Mouse (Mus musculus) embryonic stem cell, embryonic (primary cell): ENCODE measurements around the gene Gm44503.

Source experiments
- CTCF ChIA-PET, 4 experiments: fragments of 300-600 bp in 2 of 4; fragments of 350-600 bp in 2 of 4; sonication (Branson Sonifier 250); formaldehyde crosslinking; loops; one replicate each; lab custom pipeline; 2022; ENCODE audit warnings: inconsistent platforms in 2 of 4; lab: Charles Lee
- POLR2A ChIA-PET, 4 experiments: fragments of 300-600 bp in 2 of 4; fragments of 350-600 bp in 2 of 4; sonication (Branson Sonifier 250); formaldehyde crosslinking; loops; one replicate each; lab custom pipeline; 2022; ENCODE audit warnings: antibody characterized with exemption in 4 of 4, inconsistent platforms in 1 of 4; lab: Charles Lee

The Gm44503 gene

DNA sequence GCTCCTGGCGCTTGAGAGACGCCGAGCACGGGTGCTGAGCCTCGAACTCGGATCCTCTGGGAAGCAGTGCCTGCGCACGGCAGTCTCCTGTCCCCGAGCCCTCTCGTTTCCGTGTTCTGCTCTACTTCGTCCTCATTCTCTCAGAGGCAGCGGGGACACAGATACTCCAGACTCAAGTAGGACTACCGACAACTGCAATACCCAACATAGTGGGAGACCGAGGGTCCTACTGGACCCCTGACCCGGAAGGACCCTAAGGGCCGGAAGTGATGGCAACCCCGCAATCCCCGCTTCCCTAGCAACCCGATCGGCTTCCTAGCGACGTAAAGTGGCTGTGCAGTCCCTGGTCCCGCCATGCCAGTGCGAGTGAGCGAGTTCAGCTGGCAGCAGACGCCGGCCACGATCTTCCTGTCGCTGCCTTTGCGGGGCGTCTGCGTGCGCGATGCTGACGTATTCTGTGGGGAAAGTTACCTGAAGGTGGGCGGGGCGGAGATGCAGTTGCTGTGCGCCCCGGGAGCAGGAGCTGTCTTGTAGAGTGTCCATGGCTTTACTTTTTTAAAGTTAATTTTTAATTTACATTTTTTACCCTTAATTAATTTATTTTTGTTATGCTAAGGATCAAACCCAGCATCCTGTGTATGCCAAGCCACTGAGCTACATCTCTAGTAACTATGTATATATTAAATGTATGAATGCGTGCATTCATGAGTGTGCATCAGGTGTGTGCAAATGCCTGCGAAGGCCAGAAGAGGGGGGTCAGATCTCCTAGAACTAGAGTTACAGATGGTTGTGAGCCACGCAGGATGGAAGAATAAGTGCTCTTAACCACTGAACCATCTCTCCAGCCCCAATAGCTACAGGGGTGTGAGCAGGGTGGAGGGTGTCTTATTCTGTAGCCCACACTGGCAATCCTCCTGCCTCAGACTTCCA is at the start of gene Gm44503, which contains the start of gene Dyx1c1:
Gene Gm44503, plus strand, starts transcription at position 332 of the 930 bp plus-strand sequence.
Gene Dyx1c1, plus strand, starts transcription at position 265 of the 930 bp plus-strand sequence.
- POLR2A ChIA-PET = interaction anchor here (0.5 to 2.3 kb wide), 26 partner anchors 8 to 427 kb away, joined by 3 to 13 read pairs (median 3); partner anchors contain the start of genes Pigb (in 1 of the 4), Rfx7 (in 1 of the 4) and Rsl24d1 (in 1 of the 4)
- CTCF ChIA-PET = interaction anchor here (0.6 to 4.2 kb wide), 23 partner anchors 8 to 225 kb away, joined by 3 to 15 read pairs (median 4); partner anchors contain the start of gene Pigb (in 1 of the 4)

DNA sequence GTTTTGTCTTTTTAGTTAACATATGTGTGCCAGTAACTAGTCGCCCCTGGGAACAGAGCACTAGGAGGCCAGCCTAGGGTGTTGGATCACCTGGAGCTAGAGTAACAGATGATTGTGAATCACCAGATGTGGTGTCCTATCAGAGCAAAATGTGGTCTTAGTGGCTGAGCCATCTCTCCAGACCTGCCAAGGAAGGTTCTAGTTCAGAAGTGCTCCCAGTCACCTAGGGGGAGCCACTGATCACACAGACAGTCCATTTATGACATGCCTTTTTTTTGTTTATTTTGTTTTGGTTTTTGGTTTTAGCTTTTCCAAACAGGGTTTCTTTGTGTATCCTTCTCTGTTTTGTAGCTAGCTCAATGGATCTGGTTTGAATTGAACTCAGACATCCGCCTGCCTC is 47.3 kb upstream of the Gm44503 start:
- ChIA-PET POLR2A (interaction anchor here in 2 of 4 experiments (0.7 to 6.3 kb wide), 10 partner anchors 10 to 271 kb away, joined by 3 to 53 read pairs (median 4); partner anchors contain the start of genes Pygo1 (in 2 of the 2), Gm44503 (in 1 of the 2) and Nedd4 (in 1 of the 2)), CTCF (interaction anchor here in 2 of 4 experiments (0.6 to 1.8 kb wide), 3 partner anchors 8 to 28 kb away, joined by 4 to 7 read pairs (median 6); partner anchors contain the start of gene Pygo1 (in 1 of the 2))

DNA sequence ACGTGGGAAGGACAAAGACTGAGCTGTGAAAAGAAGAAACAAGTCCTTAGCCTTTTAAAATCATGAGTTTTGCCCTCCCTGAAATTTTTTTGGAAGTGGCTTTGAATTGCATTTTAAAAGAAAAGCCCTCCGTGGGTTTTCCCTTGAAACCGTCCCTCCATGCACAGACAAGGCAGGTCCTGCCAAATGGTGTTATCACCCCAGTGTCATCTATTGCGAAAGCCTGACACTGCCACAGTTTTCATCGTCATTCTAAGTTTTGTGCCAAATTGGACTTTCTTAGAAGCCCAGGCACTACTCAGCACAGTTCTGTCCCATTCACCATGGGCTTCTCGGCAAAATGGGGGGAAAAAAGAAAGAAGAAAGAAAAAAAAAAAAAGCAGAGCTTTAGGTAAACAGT is 45.1 kb upstream of the Gm44503 start:
- POLR2A ChIA-PET = interaction anchor here in 3 of 4 experiments (0.5 to 6.3 kb wide), 15 partner anchors 9 to 1135 kb away, joined by 3 to 53 read pairs (median 3); partner anchors contain the start of genes Pygo1 (in 2 of the 3) and Prtg (in 1 of the 3)
- CTCF ChIA-PET = interaction anchor here in 3 of 4 experiments (0.5 to 1.5 kb wide), 6 partner anchors 15 to 132 kb away, joined by 3 to 6 read pairs (median 4); no protein-coding TSS in a partner anchor

DNA sequence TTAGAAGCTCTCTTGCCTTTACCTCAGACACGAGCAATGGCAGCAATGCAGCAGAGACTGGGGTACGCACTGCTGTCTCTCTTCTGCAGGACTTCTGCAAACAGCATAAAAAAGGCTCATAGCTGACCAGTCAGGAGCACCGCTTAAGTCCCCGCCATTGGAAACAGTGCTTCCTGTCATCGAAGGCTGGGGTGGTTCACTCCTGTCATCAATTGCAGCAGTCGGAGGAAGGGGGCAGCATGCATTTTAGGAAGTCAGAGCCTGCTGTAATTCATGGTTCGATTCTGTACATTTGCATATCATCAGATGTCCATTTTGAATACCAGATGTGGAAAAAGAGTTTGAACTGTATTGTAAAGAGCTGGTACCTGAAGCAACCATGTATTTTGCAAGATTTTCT is 42.9 kb upstream of the Gm44503 start:
- ChIA-PET POLR2A (interaction anchor here in 2 of 4 experiments (0.6 to 6.3 kb wide), 5 partner anchors 9 to 149 kb away, joined by 3 to 53 read pairs (median 5); partner anchors contain the start of gene Pygo1 (in 2 of the 2)), CTCF (interaction anchor here in 2 of 4 experiments (0.6 to 1.2 kb wide), 3 partner anchors 21 to 40 kb away, joined by 3 to 6 read pairs (median 4); no protein-coding TSS in a partner anchor)

DNA sequence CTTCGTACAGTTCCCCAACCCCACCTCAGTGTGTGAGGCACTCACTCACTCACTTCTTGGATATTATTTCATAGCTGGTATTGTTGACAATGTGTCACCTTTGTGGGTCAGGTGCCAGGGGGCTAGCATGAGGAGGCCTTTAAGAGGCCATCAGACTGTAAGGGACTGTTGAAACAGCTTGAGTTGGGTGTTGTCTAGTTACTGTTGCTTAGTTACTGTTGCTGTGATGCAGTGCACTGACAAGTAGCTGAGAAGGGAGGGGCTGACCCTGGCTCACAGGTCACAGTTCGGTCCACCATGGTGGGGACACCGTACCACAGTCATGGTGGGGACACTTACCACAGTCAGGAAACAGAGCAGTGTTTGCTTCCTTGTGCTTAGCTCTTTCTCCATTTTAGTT is 35.6 kb upstream of the Gm44503 start:
- ChIA-PET CTCF (interaction anchor here in 1 of 4 experiments (1.3 kb wide), 1 partner anchor 28 kb away, joined by 4 read pairs; no protein-coding TSS in a partner anchor), POLR2A (interaction anchor here in 2 of 4 experiments (0.6 to 8.0 kb wide), 4 partner anchors 10 to 97 kb away, joined by 3 to 53 read pairs (median 4); no protein-coding TSS in a partner anchor)

DNA sequence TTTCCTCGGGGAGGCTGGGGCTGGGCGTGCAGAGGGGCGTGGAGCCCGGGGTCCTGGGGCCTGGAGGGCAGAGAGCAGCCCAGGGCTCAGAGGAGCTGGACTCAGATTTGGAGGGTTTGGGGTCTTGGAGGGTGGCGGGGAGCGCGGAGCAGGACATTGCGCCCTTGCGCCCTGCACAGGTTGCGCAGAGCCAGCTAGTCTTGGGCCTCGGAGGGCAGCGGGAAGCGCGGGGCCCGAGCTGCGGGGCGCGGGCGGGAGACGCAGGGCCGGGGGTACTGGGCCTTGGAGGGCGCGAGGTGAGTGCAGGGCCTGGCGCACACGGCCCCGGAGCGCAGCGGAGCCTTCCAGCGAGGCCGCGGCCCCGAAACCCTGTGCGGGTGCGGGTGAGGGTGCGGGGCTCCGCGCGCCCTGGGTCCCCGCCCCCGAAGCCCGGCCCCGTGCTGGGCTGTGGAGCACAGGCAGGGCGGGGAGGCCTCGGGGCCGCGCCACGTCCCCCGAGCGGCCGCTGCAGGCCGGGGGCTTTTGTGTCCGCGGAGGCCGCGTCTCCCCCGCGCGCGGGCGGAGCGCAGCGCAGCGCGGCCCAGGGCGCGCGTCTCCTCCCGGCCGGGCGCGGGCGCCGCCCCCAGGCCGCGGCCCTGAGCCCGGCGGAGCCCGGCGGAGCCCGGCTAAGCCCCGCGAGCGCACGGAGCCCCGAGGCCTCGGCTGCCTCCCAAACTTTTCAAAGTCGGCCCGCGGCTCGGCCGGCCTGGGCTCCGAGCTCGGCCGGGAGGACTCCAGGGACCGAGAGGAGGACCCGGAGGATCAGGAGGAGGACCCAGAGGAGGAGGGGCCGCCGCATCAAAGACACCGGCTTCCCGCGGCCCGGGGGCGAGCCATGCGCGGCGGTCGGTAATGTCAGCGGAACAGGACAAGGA is 33.4 kb upstream of the Gm44503 start, which contains the start of gene Pygo1:
Gene Pygo1, plus strand, starts transcription at position 625 of the 914 bp plus-strand sequence.
- ChIA-PET CTCF (interaction anchor here in 1 of 4 experiments (0.6 to 1.2 kb wide), 3 partner anchors 13 to 34 kb away, joined by 3 to 6 read pairs (median 4); no protein-coding TSS in a partner anchor), POLR2A (interaction anchor here in 3 of 4 experiments (0.6 to 8.0 kb wide), 19 partner anchors 9 to 476 kb away, joined by 3 to 53 read pairs (median 4); no protein-coding TSS in a partner anchor)

DNA sequence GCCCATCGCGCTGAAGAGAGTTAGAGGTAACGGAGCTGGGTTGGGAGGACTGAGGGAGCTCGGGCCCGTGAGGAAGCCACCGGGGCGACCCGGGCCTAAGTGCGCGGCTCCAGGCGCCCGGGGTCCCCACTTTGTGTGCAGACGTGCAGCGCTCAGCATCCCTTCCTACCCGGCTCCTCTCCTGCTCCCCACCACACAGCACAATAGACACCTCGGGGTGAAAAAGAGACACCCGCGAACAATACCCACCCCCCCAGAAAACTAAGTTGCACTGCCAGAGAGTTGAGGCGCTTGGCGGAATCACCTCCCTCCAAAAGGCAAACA is 32.8 kb upstream of the Gm44503 start:
- POLR2A ChIA-PET = interaction anchor here in 3 of 4 experiments (0.6 to 8.0 kb wide), 9 partner anchors 9 to 476 kb away, joined by 3 to 53 read pairs (median 4); no protein-coding TSS in a partner anchor
- CTCF ChIA-PET = no interaction called here

DNA sequence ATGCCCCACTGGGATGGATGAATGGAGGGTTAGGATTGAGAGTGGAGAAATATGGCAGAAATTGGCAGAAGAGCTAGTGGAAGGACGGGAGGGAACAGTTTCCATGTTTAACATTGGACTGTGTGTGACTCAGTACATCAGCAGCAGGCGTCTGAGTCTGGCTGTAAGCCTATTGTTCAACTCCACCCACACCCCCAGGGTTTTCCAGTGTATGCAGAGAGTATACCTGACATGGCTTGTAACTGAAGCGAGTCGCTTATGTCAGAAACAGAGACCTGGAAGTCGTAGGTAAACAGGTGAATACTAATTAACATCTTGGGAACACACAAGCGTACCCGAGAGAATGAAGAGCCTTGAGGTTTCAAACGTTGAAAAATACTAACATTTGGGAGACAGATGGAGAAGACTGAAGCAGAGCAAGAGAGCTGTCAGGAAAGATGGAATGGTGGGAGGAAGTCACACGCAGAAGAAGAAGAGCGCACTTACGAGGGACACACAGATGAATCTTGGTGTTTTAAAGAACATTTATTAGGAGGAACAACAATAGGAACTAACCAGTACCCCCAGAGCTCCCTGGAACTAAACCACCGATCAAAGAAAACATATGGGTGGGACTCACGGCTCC is 27.4 kb upstream of the Gm44503 start:
- CTCF ChIA-PET = no interaction called here
- POLR2A ChIA-PET = no interaction called here

DNA sequence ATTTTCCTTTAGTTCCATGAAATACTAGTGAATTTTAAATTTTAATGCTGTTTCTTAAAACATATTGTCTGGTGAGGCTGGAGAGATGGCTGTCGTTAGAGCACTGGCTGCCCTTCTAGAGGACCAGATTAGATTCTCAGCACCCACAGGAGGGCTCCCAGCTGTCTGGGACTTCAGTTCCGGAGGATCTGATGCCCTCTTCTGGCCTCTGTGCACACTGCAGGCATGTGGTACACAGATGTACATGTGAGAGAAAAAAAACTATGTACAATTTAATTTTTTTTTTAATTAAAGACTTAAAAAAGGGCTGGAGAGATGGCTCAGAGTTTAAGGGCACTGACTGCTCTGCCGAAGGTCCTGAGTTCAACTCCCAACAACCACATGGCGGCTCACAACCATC is 23.3 kb upstream of the Gm44503 start:
- ChIA-PET POLR2A (interaction anchor here in 1 of 4 experiments (0.7 to 1.8 kb wide), 3 partner anchors 9 to 169 kb away, joined by 3 to 4 read pairs (median 3); no protein-coding TSS in a partner anchor), CTCF (interaction anchor here (0.6 to 1.6 kb wide), 18 partner anchors 8 to 404 kb away, joined by 3 to 10 read pairs (median 3); no protein-coding TSS in a partner anchor)

DNA sequence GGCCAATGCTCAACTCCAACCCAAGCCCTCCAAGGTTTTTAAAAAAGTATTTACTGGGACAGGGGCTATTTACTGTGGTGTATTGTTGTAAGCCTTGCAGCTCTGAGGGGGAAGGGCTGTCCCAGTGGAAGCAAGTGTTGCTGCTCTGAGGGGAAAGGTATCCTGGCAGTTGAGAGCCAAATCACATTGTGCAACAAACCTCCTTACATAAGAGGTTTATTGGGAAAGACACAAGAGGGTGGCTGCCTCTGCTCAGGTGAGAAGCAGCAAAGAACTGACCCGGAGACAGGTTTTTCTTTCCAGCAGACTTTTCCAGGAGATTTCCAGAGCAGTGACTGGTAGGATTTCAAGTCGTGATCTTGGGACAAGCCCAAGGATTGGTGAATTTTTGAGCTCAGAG is 22.4 kb upstream of the Gm44503 start:
- POLR2A ChIA-PET = interaction anchor here in 1 of 4 experiments (0.6 to 1.5 kb wide), 2 partner anchors 12 to 170 kb away, joined by 3 read pairs; no protein-coding TSS in a partner anchor
- CTCF ChIA-PET = interaction anchor here (0.6 to 1.6 kb wide), 10 partner anchors 8 to 170 kb away, joined by 3 to 7 read pairs (median 4); no protein-coding TSS in a partner anchor

DNA sequence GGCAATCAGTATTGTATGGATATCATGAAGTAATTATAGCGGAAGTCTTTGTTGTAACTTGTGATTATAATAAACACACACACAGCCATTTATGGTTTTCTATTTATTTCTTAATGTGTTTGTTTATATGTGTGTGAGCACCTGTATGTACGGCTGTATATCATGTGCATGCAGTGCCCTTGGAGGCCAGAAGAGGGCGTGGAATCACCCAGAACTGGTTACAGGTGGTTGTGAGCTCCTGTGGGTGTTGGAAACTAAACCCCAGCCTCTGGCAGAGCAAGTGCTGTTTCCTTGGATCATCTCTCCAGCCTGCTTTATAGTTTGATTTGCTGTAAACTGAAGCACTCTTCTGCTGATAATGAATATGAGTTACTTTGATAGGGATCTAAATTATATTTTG is 15.2 kb upstream of the Gm44503 start:
- ChIA-PET CTCF (interaction anchor here (0.6 to 4.2 kb wide), 24 partner anchors 8 to 383 kb away, joined by 3 to 45 read pairs (median 4); partner anchors contain the start of genes Dyx1c1 (in 1 of the 4) and Gm44503 (in 1 of the 4)), POLR2A (interaction anchor here in 3 of 4 experiments (0.6 to 1.5 kb wide), 10 partner anchors 12 to 654 kb away, joined by 3 to 8 read pairs (median 4); partner anchors contain the start of genes Dyx1c1 (in 2 of the 3), Gm44503 (in 2 of the 3), Gm20509 (in 1 of the 3) and Pygo1 (in 1 of the 3))

DNA sequence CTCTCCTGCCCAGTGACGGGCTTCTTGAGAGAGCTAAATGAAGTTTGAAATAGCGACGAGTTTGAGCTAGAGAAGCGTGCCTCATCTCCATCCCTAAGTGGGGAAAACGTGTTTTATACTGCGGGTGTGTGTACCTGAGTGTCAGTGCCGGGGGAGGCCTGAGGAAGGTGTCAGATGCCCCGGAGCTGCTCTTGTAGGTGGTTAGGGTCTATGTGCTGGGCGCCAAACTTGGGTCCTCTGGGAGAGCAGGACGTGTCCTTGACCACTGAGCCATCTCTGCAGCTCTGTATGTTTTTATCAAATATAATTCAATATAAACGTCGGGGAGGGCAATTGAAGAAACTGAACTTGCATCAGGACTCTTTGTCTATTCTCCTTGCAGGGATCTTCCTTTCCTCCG is 14.4 kb upstream of the Gm44503 start:
- CTCF ChIA-PET = interaction anchor here in 3 of 4 experiments (0.6 to 4.2 kb wide), 19 partner anchors 9 to 210 kb away, joined by 3 to 45 read pairs (median 4); partner anchors contain the start of genes Dyx1c1 (in 1 of the 3) and Gm44503 (in 1 of the 3)
- POLR2A ChIA-PET = interaction anchor here in 3 of 4 experiments (0.6 to 1.5 kb wide), 7 partner anchors 11 to 655 kb away, joined by 3 to 8 read pairs (median 3); partner anchors contain the start of genes Dyx1c1 (in 2 of the 3) and Gm44503 (in 2 of the 3)

DNA sequence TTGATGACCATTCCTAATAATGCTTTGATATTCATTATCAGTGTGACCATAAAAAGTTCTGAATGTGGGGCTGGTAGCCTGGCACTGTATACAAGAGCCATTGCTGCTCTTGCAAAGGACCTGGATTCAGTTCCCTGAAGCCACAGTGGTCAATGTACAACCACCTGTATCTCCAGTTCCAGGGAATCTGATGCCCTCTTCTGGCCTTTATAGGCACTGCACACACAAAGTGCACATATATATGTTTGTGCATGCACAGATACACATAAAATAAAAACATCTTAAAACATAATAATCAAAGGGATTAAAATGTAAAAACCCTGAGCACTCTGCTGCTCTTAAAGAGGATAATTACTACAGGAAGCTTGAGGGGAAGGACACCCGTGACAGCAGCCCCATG is 11.6 kb upstream of the Gm44503 start:
- CTCF ChIA-PET = interaction anchor here in 1 of 4 experiments (4.2 kb wide), 1 partner anchor 8 kb away, joined by 45 read pairs; no protein-coding TSS in a partner anchor
- POLR2A ChIA-PET = interaction anchor here in 1 of 4 experiments (0.9 to 2.7 kb wide), 3 partner anchors 9 to 167 kb away, joined by 3 to 13 read pairs (median 3); partner anchors contain the start of genes Dyx1c1, Gm44503 and Rsl24d1

DNA sequence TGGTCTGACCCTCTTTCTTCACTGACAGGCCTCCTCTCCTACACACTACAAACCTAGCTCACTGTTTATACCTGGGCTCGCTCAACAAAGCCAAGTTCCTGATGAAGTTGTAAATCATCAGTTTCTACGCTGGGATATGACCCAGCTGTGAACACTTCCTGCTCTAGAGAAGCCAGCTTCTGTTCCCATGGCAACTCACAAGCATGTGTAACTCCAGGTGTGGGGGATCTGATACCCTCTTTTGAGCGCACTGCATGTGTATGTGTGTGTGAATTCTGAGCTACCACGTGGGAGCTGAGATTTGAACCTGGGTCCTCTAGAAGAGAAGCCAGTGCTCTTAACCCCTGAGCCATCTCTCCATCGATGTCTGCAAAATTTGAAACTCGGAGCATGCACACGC is 9.1 kb upstream of the Gm44503 start:
- CTCF ChIA-PET = interaction anchor here in 1 of 4 experiments (0.6 kb wide), 1 partner anchor 1101 kb away, joined by 4 read pairs; no protein-coding TSS in a partner anchor

DNA sequence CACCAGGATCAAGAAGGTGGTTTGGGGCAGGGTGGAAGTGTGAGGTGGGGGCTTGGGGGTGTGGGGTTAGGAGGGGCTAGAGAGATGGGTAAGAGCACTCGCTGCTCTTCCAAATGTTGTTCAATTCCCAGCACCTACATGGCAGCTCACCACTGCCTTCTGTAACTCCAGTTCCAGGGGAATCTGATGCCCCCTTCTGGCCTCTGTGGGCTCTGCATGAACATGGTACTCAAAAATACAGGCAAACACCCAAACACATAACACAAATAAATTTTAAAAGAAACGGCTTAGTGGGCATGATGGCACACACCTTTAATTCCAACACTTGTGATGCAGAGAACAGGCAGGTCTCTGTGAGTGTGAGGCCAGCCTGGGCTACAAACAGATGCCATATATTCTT is 3.9 kb upstream of the Gm44503 start:
- POLR2A ChIA-PET = interaction anchor here in 2 of 4 experiments (0.7 to 1.9 kb wide), 3 partner anchors 11 to 506 kb away, joined by 3 to 8 read pairs (median 3); no protein-coding TSS in a partner anchor

More for the DNA sequence above, 9.1 kb upstream of the Gm44503 start:
- POLR2A ChIA-PET = interaction anchor here in 1 of 4 experiments (0.6 to 2.7 kb wide), 2 partner anchors 9 to 12 kb away, joined by 3 to 13 read pairs; partner anchors contain the start of genes Dyx1c1 and Gm44503

More for the DNA sequence above, 3.9 kb upstream of the Gm44503 start:
- CTCF ChIA-PET = interaction anchor here (0.5 to 2.0 kb wide), 29 partner anchors 9 to 188 kb away, joined by 3 to 45 read pairs (median 3); partner anchors contain the start of genes Ccpg1 (in 2 of the 4), Ccpg1os (in 2 of the 4), Prtg (in 1 of the 4) and Pygo1 (in 1 of the 4)
